Mouse (Mus musculus): ENCODE results near the gene Gm525.
"Not testable (repeated sequence)": the region's sequence is repeated elsewhere in the genome, so short reads cannot be mapped to it uniquely, and the experiment has no call there.

Gene Gm525
- long read RNA-seq, experiment 1: 0 reads
- long read RNA-seq, experiment 2: 0 reads

- intact Hi-C loops (cut with DNase I): no loop called here
Observed at GRCm38 (mm10) chr11:89073541-89073940, at the start of gene Gm525. Gm525 (plus strand) TSS chr11:89073841.

DNA sequence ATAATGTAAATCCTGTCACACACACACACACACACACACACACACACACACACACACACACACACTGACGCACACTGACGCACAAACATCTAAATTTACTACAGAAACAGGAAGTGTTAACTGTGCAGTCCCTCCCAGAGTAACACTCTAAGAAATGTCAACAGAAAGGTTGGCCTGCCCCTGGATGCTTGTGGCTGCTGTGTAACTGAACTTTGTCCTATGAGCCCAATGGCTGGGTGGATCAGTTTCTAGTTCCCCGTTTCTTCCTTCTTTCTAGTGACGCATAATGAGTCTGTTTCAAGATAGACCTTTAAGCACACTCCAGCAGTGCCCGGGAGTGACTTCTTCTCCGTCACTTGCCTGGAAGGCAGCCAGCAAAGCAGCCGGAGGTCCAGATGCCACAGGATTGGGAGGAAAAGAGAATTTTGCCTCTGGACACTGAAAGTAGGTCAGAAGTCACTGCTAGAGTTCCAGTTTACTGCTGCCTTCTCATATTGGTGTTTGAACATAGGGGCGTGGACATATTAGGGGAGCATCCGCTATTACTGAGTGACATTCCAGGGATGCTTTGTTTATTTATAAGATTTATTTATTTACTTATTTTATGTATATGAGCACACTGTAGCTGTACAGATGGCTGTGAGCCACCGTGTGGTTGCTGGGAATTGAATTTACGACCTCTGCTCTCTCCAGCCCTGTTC lies 49.3 kb upstream of the Gm525 start:
- intact Hi-C loops (cut with DNase I): no loop called here

DNA sequence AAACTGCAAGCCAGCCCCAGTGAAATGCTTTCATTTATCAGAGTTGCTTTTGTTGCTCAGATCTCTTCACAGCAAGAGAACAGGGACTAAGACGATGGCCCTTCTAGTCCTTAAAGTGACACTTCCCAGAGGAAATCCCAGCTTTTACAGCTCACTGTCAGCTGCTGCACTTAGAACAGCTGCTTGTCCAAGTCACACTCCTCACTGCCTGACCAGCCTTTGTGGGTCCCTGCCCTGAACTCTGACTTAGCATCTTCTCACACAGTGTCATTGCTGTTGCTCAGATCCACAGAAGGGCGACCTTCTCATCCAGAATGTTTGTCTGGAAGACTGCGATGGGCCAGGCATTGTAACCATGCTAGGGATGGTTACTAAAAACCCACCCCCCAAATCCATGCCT lies 48.0 kb upstream of the Gm525 start:
- intact Hi-C loops (cut with DNase I): no loop called here

GRCm38 (mm10) chr11:89026117-89026516 lies 47.5 kb upstream of the Gm525 start:
- intact Hi-C loops (cut with DNase I): no loop called here

DNA sequence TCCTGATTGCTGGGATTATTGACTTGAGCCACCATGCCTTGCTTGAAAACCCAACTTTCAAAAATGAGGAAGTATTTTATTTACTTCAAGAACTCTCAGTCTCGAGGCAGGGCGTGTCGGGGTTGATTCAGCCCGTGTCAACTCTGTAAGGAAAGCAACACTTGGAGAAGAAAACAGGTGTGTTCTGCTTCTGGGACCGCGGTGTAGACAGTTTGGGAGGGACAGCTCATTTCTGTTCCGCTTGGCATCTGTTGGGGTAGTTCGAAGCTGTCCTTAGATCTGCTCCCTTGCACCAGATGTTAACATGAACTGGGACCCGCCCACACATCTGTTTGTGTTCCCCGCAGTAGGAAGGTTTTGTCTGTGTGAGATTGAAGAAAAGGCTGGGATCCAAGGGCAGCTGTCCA lies 45.7 kb upstream of the Gm525 start:
- intact Hi-C loops (cut with DNase I): no loop called here

DNA sequence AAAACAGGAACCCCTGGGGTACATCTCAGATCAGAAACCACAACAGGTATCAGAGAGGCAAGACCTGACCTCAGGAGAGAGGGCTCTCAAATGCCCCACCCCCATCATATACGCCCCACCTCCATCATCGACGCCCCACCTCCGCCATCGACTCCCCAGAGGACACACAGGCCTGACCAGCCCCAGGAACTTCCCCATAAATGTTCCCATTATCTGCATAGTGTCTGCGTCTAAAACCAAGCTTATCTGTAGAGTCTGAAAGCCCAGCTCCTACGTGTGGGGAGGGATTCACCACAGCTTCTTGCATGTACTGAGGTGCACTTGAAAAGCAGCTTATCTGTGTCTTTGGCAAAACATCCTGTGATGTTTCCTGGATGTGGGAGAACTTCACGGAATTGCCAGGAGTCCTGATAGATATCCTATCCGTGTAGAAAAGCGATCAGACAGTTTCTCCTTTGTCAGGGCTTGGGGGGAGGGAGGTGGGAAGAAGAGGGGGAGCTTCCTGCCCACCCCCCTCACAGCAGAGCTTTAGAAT lies 44.7 kb upstream of the Gm525 start:
- intact Hi-C loops (cut with DNase I): no loop called here

DNA sequence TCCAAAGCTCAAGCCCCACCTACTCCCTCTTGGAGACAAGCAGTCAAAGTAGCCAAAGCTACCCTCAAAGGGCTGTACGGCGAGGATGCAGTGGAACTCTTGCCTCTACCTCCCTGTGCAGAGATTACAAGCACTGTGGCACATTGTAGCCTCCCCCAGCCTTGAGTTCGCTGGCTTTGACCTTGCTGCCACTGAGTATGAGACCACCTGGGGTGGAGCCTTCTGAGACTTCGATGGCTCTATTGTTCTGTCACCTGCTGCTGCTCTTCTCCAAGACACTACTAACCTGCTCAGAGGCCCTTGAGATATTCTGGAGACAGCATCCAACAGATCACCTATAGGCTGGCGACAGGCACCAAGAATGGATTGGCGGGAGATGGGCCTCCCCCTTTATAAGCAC lies 43.1 kb upstream of the Gm525 start:
- intact Hi-C loops (cut with DNase I): no loop called here

DNA sequence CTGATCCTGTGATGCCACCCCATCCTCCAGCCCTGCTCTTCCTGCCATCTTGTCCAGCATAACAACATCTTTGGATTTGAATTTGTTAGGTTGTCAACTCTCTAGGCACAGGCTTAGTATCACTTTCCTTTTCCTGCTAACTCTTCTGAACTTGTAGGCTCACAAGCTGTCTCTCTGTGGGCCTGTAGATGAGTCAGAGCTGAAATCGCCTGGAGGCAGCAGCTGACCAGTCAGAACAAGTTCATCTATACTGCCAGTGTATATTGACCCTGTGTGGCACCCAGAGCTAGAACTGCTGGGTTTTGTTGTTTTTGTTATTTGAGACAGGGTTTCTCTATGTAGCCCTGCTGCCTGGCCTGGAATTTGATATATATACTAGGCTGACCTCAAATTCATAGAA lies 42.5 kb upstream of the Gm525 start:
- intact Hi-C loops (cut with DNase I): no loop called here

DNA sequence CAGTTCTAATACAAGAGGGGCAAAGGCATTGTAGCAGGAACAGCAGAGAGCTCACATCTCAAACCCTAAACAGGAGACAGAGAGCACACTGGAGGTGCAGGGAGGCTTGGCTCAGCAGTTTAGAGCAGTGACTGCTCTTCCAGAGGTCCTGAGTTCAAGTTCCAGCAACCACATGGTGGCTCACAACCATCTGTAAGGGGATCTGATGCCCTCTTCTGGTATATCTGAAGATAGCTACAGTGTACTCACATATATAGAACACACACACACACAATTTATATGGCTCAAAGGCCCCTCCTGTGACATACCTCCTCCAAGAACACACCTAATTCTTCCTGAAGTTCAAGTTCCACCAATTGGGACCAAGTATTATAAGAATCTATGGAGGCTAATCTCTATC lies 39.0 kb upstream of the Gm525 start:
- intact Hi-C loops (cut with DNase I): no loop called here

- intact Hi-C loops (cut with DNase I): no loop called here
Observed at GRCm38 (mm10) chr11:89035552-89035951, 38.1 kb upstream of the Gm525 start.

DNA sequence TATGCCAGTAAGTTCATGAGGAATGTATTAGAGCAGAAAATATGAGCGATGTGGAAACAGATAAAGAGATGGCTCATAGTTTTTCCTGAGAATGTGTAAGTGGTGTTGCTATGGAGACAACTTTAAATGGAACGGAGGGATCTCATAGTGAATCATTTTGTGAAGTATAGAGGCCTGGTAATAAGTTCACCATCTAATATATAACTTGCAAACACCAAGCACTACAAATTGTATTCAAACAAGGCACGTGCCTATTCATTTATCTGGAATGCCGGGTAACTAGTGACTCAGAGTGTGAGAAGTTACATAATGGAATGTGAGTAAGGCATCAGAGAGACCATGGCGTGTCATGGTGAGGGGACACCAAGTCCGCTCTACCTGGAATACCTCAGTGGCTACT lies 35.1 kb upstream of the Gm525 start:
- intact Hi-C loops (cut with DNase I): loop anchor here (2.0 kb wide), 1 partner anchor 46 kb away; no protein-coding TSS in a partner anchor

DNA sequence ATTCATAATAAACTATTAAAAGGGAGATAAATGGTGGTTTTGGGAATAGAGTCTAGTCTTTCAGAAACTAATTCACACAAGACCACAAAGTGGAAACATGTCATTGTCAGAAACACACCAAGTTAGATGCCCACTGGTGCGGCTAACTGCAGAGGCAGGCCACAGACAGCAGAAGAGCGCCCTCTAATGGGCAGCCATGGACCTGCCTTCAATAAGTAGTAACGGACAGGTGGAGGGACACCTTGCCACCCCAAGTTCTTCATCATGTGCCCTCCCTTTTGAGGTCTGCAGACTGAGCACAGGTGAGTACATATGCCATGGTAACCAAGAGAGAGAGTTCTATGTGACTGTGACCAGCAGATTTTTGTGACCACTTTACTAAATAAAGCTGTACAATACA lies 34.3 kb upstream of the Gm525 start:
- intact Hi-C loops (cut with DNase I): loop anchor here (2.0 kb wide), 1 partner anchor 47 kb away; no protein-coding TSS in a partner anchor

DNA sequence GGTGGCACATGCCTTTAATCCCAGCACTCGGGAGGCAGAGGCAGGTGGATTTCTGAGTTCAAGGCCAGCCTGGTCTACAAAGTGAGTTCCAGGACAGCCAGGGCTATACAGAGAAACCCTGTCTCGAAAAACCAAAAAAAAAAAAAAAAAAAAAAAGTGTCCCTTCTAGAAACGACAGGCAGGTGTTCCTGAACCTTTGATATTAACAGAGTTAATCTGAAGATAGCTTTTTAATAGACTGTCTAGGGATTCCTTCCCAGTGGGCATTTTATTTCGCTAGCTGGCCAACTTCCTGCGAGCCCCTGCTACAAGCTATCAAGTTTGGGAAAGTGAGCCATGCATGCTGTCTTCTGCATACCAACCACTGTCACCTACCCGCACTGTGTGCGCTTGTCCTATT lies 32.6 kb upstream of the Gm525 start:
- intact Hi-C loops (cut with DNase I): not testable (repeated sequence)

- intact Hi-C loops (cut with DNase I): no loop called here
Observed at GRCm38 (mm10) chr11:89043046-89043445, 30.6 kb upstream of the Gm525 start.

GRCm38 (mm10) chr11:89045501-89045900 lies 28.1 kb upstream of the Gm525 start:
- intact Hi-C loops (cut with DNase I): not testable (repeated sequence)

- intact Hi-C loops (cut with DNase I): no loop called here
Observed at GRCm38 (mm10) chr11:89046021-89046420, 27.6 kb upstream of the Gm525 start.

DNA sequence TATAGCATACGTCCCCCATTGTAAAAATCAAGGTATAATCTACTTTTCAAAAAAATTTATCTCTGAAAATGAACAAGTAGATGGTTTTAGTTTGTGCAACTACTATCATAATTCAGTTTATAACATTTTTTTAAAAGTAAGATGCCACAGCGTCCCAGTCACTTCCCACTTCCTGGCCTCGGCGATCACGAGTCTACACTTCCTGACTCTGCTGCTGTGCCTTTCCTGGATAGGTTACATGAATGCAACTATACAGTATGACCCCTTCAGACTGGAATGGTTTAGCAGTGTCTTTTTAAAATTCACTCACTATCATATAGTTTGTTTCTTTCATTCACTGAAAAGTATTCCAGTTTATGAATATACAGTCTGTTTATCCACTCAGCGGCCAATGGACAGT lies 21.9 kb upstream of the Gm525 start:
- intact Hi-C loops (cut with DNase I): no loop called here

DNA sequence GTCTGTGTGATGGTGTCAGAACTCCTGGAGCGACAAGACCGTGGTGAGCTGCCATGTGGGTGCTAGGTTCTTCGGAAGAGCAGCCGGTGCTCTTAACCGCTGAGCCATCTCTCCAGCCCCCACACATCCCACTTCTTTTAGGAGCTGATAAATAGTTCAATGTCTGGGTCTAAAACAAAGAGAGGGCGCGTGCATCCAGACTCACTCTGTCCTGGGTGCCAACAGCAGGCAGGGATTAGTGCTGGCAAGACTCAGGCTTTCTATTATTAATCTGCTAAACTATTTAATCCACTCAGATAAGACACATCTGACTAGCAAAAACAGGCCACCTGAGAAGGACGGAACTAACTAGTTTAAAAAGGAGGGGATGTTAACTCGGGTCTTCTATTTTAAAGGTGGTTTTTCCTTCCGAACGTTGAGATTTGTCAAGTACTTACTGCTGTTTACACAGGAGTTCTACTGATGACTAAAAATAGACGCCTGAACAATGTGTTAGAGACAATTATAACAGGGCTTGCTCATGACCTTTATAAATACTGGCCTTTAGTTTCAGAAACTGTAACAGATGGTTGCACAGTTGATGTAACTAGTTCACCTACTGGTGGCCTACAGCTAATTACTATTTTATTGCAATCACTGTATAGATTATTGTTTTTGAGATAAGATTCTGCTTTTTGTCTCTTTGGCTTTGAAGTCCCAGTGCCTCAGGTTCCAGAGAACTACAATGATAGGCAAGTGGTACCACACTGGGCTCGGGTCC lies 17.5 kb upstream of the Gm525 start:
- intact Hi-C loops (cut with DNase I): no loop called here

GRCm38 (mm10) chr11:89058515-89059270 lies 14.9 kb upstream of the Gm525 start:
- intact Hi-C loops (cut with DNase I): no loop called here

DNA sequence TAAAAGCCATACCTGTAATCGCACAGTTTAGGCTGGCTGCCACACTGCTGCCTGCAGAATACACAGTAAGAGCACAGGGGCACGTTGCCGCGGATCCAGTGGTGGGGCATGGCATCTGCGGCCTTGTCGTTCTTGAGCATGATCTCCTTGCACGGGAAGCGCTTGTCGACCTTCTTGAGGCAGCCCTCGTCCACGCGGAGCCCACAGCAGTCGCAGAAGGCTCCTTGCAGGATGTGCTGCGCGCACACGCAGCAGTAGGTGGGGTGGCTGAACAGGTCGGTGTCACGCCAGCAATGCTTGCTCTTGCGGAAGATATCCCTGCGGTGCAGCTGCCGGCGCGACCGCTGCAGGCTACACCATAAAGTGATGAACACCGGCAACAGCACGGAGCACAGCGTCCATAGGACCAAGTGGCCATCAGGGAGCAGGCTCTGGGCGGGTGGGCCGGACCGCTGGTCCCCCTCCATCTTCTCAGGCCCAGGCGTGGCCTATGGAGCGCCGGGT lies 13.7 kb upstream of the Gm525 start:
- intact Hi-C loops (cut with DNase I): no loop called here

DNA sequence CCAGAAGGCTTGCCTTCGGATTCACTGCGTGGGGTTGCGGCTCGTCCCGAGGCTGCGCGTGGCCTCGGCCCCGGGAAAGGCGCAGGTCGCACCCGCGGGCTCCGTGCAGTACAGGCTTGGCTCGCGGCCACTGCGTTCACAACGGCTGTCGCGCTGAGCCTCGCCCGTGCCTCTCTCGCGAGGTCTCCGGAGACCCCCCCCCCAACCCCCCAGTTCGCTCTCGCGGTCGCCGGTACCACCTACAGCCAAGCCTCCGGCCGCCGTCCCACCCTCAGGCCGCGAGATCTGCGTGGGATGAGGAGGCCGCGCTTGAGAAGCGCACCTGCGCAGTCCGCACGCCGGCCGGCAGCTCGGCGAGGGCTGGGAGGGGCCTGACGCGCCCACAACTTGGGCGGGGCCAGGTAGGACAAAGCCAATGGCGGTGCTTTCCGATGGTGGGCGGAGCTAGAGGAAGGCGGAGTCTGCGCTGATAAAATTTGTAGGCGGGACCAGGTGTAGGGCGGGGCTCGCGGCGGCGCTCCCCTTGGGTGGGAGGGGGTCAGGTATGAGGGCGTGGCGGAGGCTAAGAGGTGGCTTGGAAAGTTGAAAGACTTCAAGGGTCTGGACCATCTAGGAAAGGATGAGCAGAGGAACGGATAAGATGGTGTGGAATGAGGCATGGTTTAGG lies 13.1 kb upstream of the Gm525 start:
- intact Hi-C loops (cut with DNase I): no loop called here

All from adrenal gland (tissue).